Mouse (Mus musculus) MEL (cell line): ENCODE results near the gene Rep15.

Source experiments
- CTCF ChIP-seq, 3 experiments: IDR thresholded peaks in 2 of 3; conservative IDR thresholded peaks in 1 of 3; 2 replicates each; pipeline ENCODE4 v1.5.1; 2011 to 2012; ENCODE audit warnings: low read length in 3 of 3, low read depth in 2 of 3, mild to moderate bottlenecking in 2 of 3, improper control_type of control experiment in 1 of 3, inconsistent platforms in 1 of 3, mixed read lengths in 1 of 3, moderate library complexity in 1 of 3; ENCODE audit not compliant: control insufficient read depth in 1 of 3, insufficient read depth in 1 of 3, poor library complexity in 1 of 3, severe bottlenecking in 1 of 3
- GATA1 ChIP-seq: IDR thresholded peaks from 2 replicates; pipeline ENCODE4 v1.6.1; 2011; ENCODE audit warnings: low read depth, low read length, improper control_type of control experiment
- RAD21 ChIP-seq: IDR thresholded peaks from 2 replicates; pipeline ENCODE4 v1.6.1; 2011; ENCODE audit warnings: mild to moderate bottlenecking, low read depth, low read length, improper control_type of control experiment
- ZNF384 ChIP-seq: IDR thresholded peaks from 2 replicates; pipeline ENCODE4 v1.6.1; 2012; ENCODE audit warnings: low read depth, mild to moderate bottlenecking, inconsistent platforms, low read length, improper control_type of control experiment

DNA sequence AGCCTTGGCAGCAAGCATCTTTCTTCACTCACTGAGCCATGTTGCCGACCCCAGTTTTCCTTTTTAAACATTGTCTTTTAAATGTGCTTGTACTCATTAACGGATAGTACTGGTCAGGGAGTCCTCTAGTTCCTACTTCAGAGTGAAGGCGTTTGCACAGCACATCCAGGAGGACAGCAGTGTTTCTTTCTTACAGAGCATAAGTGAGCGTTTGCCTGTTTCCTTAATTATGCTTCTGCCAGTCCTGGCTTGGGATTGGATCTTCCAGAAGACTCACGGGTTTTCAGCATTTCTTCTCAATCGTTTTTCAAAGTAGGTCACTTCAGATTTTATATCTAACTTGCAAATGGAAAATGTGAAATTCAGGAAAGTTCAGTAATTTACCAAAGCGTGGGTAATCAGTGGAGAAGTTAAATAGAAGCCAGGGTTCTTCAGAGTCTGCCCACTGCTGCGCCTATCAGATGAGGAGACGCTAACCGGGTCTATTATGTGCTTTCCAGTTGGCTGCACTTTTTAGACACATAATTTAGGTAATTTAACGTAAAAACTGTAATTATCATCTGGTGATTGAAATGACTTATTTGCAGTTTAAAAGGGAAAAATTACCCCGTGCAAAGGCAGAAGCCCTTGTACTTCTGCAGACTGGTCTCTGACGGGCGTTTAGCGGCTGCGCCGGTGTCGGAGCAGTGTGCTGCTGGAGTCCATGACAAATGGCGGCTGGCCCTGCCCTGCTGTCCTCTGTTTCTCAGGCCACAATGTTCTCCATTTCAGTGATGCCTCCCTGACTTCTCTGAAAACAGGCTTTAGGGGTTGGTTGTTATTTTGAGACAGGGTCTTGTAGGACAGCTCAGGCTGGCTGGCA lies 21.6 kb downstream of the Rep15 start:
- TF ChIP-seq ZNF384 = no peak
- no peak for TF ChIP-seq GATA1
- no peak for TF ChIP-seq RAD21
- no peak for TF ChIP-seq CTCF (IDR thresholded peaks at IDR 0.05 in 2 of 3, conservative IDR thresholded peaks at IDR 0.05 in 1 of 3; ENCODE audit: control insufficient read depth in 1 of 3, insufficient read depth in 1 of 3, low read depth in 2 of 3, low read length in 3 of 3, poor library complexity in 1 of 3, severe bottlenecking in 1 of 3)
